Mouse (Mus musculus): ENCODE measurements around the gene Rab36. TPM values are rescaled to one million over a fixed set of nuclear protein-coding genes. Genes with fewer than 3 reads are reported as not detected.

The Rab36 gene
- polyA plus RNA-seq, 1 experiment from 2014 or later = 4.1 TPM

DNA sequence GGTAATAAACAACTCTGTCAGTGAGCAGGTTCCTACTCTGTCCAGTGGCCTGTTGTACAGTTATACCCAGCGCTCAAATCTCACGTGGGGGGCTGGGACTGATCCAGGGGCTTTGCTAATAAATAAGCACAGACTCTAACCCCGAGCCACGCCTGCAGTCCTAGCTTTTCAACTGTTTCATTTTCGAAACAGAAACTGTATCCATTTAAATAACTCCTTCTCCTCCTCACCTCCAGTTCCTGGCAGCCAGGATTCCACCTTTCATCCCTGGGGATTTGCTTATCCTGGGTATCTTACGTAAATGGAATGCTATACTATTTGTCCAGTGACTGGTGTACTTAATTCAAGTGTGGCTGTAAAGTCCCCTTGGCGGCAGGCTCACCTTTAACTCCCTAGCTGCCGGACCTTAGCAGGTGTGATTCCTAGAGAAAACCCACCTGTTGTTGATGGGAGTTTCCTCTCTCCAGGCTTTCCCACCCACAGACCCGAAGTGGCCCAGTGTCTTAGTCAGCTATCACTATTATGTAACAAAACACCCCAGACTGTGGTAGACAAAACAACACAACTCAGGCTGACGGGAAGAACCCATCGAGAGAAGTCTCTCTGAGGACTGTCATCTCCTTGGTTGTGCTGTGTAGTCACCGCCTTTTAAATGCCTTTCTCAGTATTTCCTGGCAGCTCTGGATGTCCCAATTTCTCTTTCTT is 31.9 kb downstream of the Rab36 start:
- ATAC-seq (replicated peaks; ENCODE audit: insufficient number of reproducible peaks, low FRiP score, low TSS enrichment) = no peak
- WGBS (ENCODE audit: insufficient replicate concordance) = 46% methylated on average over 12 of the region's 12 CpGs
- 0 out of 2 replicates have a peak overlapping the region, but pooled peaks have one; percentile 15 for H3K4me2 ChIP-seq
- H3K4me1 ChIP-seq (ENCODE audit: control insufficient read depth, insufficient read depth, low read length) = peaks cover 23% of the 10 kb centered on the region
- no peak overlapping the region for H3K9ac ChIP-seq (ENCODE audit: low read depth, low read length)
- no peaks in the 10 kb centered on the region for H3K27me3 ChIP-seq (ENCODE audit: control insufficient read depth, insufficient read depth, low read length)
- H3K9me3 ChIP-seq (replicated peaks; ENCODE audit: control insufficient read depth, low read length) = no peaks in the 10 kb centered on the region
- no peak overlapping the region for H3K27ac ChIP-seq (ENCODE audit: low read depth, low read length)
- no peaks in the 10 kb centered on the region for H3K36me3 ChIP-seq (ENCODE audit: control insufficient read depth, insufficient read depth, low read length)
- H3K4me3 ChIP-seq (ENCODE audit: low read depth, low read length) = no peak overlapping the region

GRCm38 (mm10) chr10:75070281-75070976 is 33.6 kb downstream of the Rab36 start:
- WGBS (ENCODE audit: insufficient replicate concordance) = 42% methylated on average over 11 of the region's 11 CpGs
- no peaks in the 10 kb centered on the region for H3K9me3 ChIP-seq (replicated peaks; ENCODE audit: control insufficient read depth, low read length)
- no peak overlapping the region for H3K4me3 ChIP-seq (ENCODE audit: low read depth, low read length)
- H3K9ac ChIP-seq (ENCODE audit: low read depth, low read length) = no peak overlapping the region
- no peaks in the 10 kb centered on the region for H3K36me3 ChIP-seq (ENCODE audit: control insufficient read depth, insufficient read depth, low read length)
- no peaks in the 10 kb centered on the region for H3K27me3 ChIP-seq (ENCODE audit: control insufficient read depth, insufficient read depth, low read length)
- ATAC-seq (replicated peaks; ENCODE audit: insufficient number of reproducible peaks, low FRiP score, low TSS enrichment) = no peak
- no peak overlapping the region for H3K4me2 ChIP-seq
- H3K27ac ChIP-seq (ENCODE audit: low read depth, low read length) = peak overlapping the region; percentile 36
- peaks cover 21% of the 10 kb centered on the region for H3K4me1 ChIP-seq (ENCODE audit: control insufficient read depth, insufficient read depth, low read length)

GRCm38 (mm10) chr10:75075665-75076064 is 38.8 kb downstream of the Rab36 start:
- Histone ChIP-seq H3K36me3 (ENCODE audit: control insufficient read depth, insufficient read depth, low read length) (no peaks in the 10 kb centered on the region), H3K4me1 (ENCODE audit: control insufficient read depth, insufficient read depth, low read length) (peaks cover 4% of the 10 kb centered on the region), H3K9ac (ENCODE audit: low read depth, low read length) (no peak overlapping the region), H3K27me3 (ENCODE audit: control insufficient read depth, insufficient read depth, low read length) (no peaks in the 10 kb centered on the region), H3K9me3 (replicated peaks; ENCODE audit: control insufficient read depth, low read length) (no peaks in the 10 kb centered on the region), H3K4me2 (no peak overlapping the region), H3K4me3 (ENCODE audit: low read depth, low read length) (no peak overlapping the region), H3K27ac (ENCODE audit: low read depth, low read length) (no peak overlapping the region)
- no peak for ATAC-seq (replicated peaks; ENCODE audit: insufficient number of reproducible peaks, low FRiP score, low TSS enrichment)
- WGBS (ENCODE audit: insufficient replicate concordance) = 72% methylated on average over 5 of the region's 5 CpGs

GRCm38 (mm10) chr10:75078174-75079128 is 41.6 kb downstream of the Rab36 start:
- no peaks in the 10 kb centered on the region for H3K36me3 ChIP-seq (ENCODE audit: control insufficient read depth, insufficient read depth, low read length)
- ATAC-seq (replicated peaks; ENCODE audit: insufficient number of reproducible peaks, low FRiP score, low TSS enrichment) = no peak
- H3K27me3 ChIP-seq (ENCODE audit: control insufficient read depth, insufficient read depth, low read length) = no peaks in the 10 kb centered on the region
- H3K4me1 ChIP-seq (ENCODE audit: control insufficient read depth, insufficient read depth, low read length) = 0 out of 2 replicates have a peak, but pooled peaks cover 2% of the 10 kb centered on the region
- no peak overlapping the region for H3K27ac ChIP-seq (ENCODE audit: low read depth, low read length)
- H3K4me2 ChIP-seq = no peak overlapping the region
- H3K4me3 ChIP-seq (ENCODE audit: low read depth, low read length) = no peak overlapping the region
- no peak overlapping the region for H3K9ac ChIP-seq (ENCODE audit: low read depth, low read length)
- WGBS (ENCODE audit: insufficient replicate concordance) = 77% methylated on average over 14 of the region's 14 CpGs
- H3K9me3 ChIP-seq (replicated peaks; ENCODE audit: control insufficient read depth, low read length) = no peaks in the 10 kb centered on the region

GRCm38 (mm10) chr10:75085330-75085729 is 48.5 kb downstream of the Rab36 start:
- no peaks in the 10 kb centered on the region for H3K36me3 ChIP-seq (ENCODE audit: control insufficient read depth, insufficient read depth, low read length)
- WGBS (ENCODE audit: insufficient replicate concordance) = 76% methylated on average over 1 of the region's 1 CpGs

GRCm38 (mm10) chr10:75088471-75088870 is 51.6 kb downstream of the Rab36 start:
- Histone ChIP-seq H3K9me3 (replicated peaks; ENCODE audit: control insufficient read depth, low read length) (no peaks in the 10 kb centered on the region), H3K27ac (ENCODE audit: low read depth, low read length) (no peak overlapping the region), H3K4me1 (ENCODE audit: control insufficient read depth, insufficient read depth, low read length) (peaks cover 4% of the 10 kb centered on the region), H3K9ac (ENCODE audit: low read depth, low read length) (no peak overlapping the region), H3K36me3 (ENCODE audit: control insufficient read depth, insufficient read depth, low read length) (no peaks in the 10 kb centered on the region), H3K27me3 (ENCODE audit: control insufficient read depth, insufficient read depth, low read length) (peaks cover 5% of the 10 kb centered on the region), H3K4me3 (ENCODE audit: low read depth, low read length) (no peak overlapping the region), H3K4me2 (no peak overlapping the region)
- WGBS (ENCODE audit: insufficient replicate concordance) = 88% methylated on average over 4 of the region's 4 CpGs
- ATAC-seq (replicated peaks; ENCODE audit: insufficient number of reproducible peaks, low FRiP score, low TSS enrichment) = no peak

More at GRCm38 (mm10) chr10:75085330-75085729, 48.5 kb downstream of the Rab36 start:
- H3K27ac ChIP-seq (ENCODE audit: low read depth, low read length) = no peak overlapping the region
- no peaks in the 10 kb centered on the region for H3K9me3 ChIP-seq (replicated peaks; ENCODE audit: control insufficient read depth, low read length)
- H3K9ac ChIP-seq (ENCODE audit: low read depth, low read length) = no peak overlapping the region
- H3K4me2 ChIP-seq = no peak overlapping the region
- H3K4me3 ChIP-seq (ENCODE audit: low read depth, low read length) = no peak overlapping the region
- H3K27me3 ChIP-seq (ENCODE audit: control insufficient read depth, insufficient read depth, low read length) = 0 out of 2 replicates have a peak, but pooled peaks cover 2% of the 10 kb centered on the region
- ATAC-seq (replicated peaks; ENCODE audit: insufficient number of reproducible peaks, low FRiP score, low TSS enrichment) = no peak
- H3K4me1 ChIP-seq (ENCODE audit: control insufficient read depth, insufficient read depth, low read length) = no peaks in the 10 kb centered on the region

GRCm38 (mm10) chr10:75091478-75092152 is 54.8 kb downstream of the Rab36 start:
- Histone ChIP-seq H3K4me3 (ENCODE audit: low read depth, low read length) (no peak overlapping the region), H3K9ac (ENCODE audit: low read depth, low read length) (no peak overlapping the region), H3K4me1 (ENCODE audit: control insufficient read depth, insufficient read depth, low read length) (peaks cover 8% of the 10 kb centered on the region), H3K4me2 (no peak overlapping the region), H3K27ac (ENCODE audit: low read depth, low read length) (0 out of 2 replicates have a peak overlapping the region, but pooled peaks have one; percentile 10), H3K27me3 (ENCODE audit: control insufficient read depth, insufficient read depth, low read length) (peaks cover 13% of the 10 kb centered on the region), H3K9me3 (replicated peaks; ENCODE audit: control insufficient read depth, low read length) (no peaks in the 10 kb centered on the region), H3K36me3 (ENCODE audit: control insufficient read depth, insufficient read depth, low read length) (no peaks in the 10 kb centered on the region)
- WGBS (ENCODE audit: insufficient replicate concordance) = 69% methylated on average over 10 of the region's 10 CpGs
- ATAC-seq (replicated peaks; ENCODE audit: insufficient number of reproducible peaks, low FRiP score, low TSS enrichment) = no peak
